Mouse (Mus musculus): ENCODE data around the gene Gm17490. TPM values are rescaled to one million over a fixed set of nuclear protein-coding genes. Genes with fewer than 3 reads are reported as not detected.

Gene Gm17490
- polyA plus RNA-seq (2014; fragmentation: Nextera tagmentation; extraction: Ambion mirVana) = not detected in 2 replicates

DNA sequence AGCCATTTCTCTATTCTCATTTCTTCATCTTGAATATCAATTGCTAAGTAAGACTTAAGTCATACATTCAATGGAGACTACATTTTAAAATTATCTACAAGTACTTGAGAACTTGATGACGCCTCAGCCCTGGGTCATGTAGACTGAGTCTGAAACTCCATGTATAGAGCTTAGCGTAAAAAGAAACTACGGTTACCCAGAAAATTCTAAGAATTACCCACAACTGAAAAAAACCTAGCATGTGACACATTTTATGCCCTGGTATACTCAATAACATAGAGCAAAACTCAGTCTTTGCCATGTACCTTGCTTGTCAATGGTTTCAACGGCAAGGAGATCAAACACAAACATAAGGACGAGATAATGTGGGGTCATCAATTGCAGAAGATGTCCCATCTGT, at the start of gene Gm17490:
Gm17490 (minus strand) TSS at position 375 of the 400 bp plus-strand sequence.
- Histone ChIP-seq H3K4me3 (ENCODE audit: low read depth, low read length) (no peak within 1 kb of the TSS), H3K9me3 (ENCODE audit: control insufficient read depth, low read length) (no peaks in the 10 kb centered on the region), H3K27ac (replicated peaks; ENCODE audit: low read depth, low read length) (no peak within 1 kb of the TSS), H3K36me3 (ENCODE audit: control insufficient read depth, insufficient read depth, low read length) (no peaks in the 10 kb centered on the region), H3K27me3 (ENCODE audit: control insufficient read depth, insufficient read depth, low read length) (no peaks in the 10 kb centered on the region), H3K9ac (ENCODE audit: low read length) (no peak within 1 kb of the TSS), H3K4me2 (ENCODE audit: low read depth, severe bottlenecking) (no peak within 1 kb of the TSS), H3K4me1 (ENCODE audit: control insufficient read depth, insufficient read depth, low read length) (no peaks in the 10 kb centered on the region)
- 92% methylated on average over 5 of the region's 5 CpGs for WGBS
- no peak for ATAC-seq (ENCODE audit: insufficient number of reproducible peaks, low FRiP score, low TSS enrichment, low read depth)
- no peak for DNase-seq (ENCODE audit: low spot score)

- WGBS = 20% methylated on average over 3 of the region's 3 CpGs
- Histone ChIP-seq H3K4me2 (ENCODE audit: low read depth, severe bottlenecking) (no peak overlapping the region), H3K27ac (replicated peaks; ENCODE audit: low read depth, low read length) (no peak overlapping the region), H3K9ac (ENCODE audit: low read length) (no peak overlapping the region), H3K4me3 (ENCODE audit: low read depth, low read length) (no peak overlapping the region), H3K9me3 (ENCODE audit: control insufficient read depth, low read length) (no peaks in the 10 kb centered on the region), H3K36me3 (ENCODE audit: control insufficient read depth, insufficient read depth, low read length) (no peaks in the 10 kb centered on the region), H3K4me1 (ENCODE audit: control insufficient read depth, insufficient read depth, low read length) (no peaks in the 10 kb centered on the region), H3K27me3 (ENCODE audit: control insufficient read depth, insufficient read depth, low read length) (no peaks in the 10 kb centered on the region)
- DNase-seq (ENCODE audit: low spot score) (no peak), ATAC-seq (ENCODE audit: insufficient number of reproducible peaks, low FRiP score, low TSS enrichment, low read depth) (no peak)
Measured at GRCm38 (mm10) chr2:11672144-11672543, 46.1 kb upstream of the Gm17490 start.

DNA sequence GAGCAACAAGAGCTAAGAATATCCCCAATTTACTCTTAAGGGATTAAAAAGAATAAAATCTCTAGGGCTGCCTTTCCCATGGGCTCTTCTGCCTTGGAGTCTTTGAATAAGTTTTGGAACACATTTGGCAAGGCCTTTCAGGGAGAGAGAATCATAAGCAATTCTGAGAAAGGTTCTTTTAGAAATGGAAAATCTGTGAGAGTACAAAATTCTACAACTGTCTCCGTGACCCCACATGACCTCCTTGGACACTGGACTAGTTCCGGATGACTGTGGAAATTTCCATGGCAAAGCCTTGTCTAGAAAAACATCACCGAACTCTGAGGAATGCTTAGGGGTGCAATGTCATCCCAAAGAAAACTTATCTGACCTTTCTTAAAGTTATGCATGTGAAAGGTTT, 39.3 kb upstream of the Gm17490 start:
- no peaks in the 10 kb centered on the region for H3K9me3 ChIP-seq (ENCODE audit: control insufficient read depth, low read length)
- no peak for DNase-seq (ENCODE audit: low spot score)
- 94% methylated on average over 3 of the region's 3 CpGs for WGBS
- H3K4me3 ChIP-seq (ENCODE audit: low read depth, low read length) = no peak overlapping the region
- no peaks in the 10 kb centered on the region for H3K27me3 ChIP-seq (ENCODE audit: control insufficient read depth, insufficient read depth, low read length)
- no peaks in the 10 kb centered on the region for H3K36me3 ChIP-seq (ENCODE audit: control insufficient read depth, insufficient read depth, low read length)
- no peak overlapping the region for H3K27ac ChIP-seq (replicated peaks; ENCODE audit: low read depth, low read length)
- no peaks in the 10 kb centered on the region for H3K4me1 ChIP-seq (ENCODE audit: control insufficient read depth, insufficient read depth, low read length)
- H3K4me2 ChIP-seq (ENCODE audit: low read depth, severe bottlenecking) = no peak overlapping the region
- H3K9ac ChIP-seq (ENCODE audit: low read length) = no peak overlapping the region
- ATAC-seq (ENCODE audit: insufficient number of reproducible peaks, low FRiP score, low TSS enrichment, low read depth) = no peak

DNA sequence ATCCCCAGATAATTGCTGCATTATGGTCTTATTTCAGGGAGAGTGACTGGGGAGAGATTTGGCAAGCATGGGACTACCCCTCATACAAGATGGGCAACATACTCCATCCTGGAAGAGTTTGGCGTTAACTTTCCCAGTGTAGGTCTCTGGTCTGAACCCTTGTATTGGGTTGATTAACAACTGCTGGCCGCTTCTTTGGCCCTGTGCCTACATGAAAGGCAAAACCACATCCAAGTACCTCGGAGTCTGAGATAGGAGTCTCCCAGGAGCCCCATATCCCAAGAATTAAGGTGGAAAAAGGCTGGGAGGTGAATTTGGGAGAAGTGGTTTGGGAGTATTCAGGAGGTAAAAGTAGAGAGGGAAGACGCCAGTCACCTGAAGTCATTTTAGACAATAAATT, 38.7 kb upstream of the Gm17490 start:
- H3K9me3 ChIP-seq (ENCODE audit: control insufficient read depth, low read length) = no peaks in the 10 kb centered on the region
- H3K9ac ChIP-seq (ENCODE audit: low read length) = no peak overlapping the region
- 87% methylated on average over 4 of the region's 4 CpGs for WGBS
- H3K4me3 ChIP-seq (ENCODE audit: low read depth, low read length) = no peak overlapping the region
- DNase-seq (ENCODE audit: low spot score) (no peak), ATAC-seq (ENCODE audit: insufficient number of reproducible peaks, low FRiP score, low TSS enrichment, low read depth) (no peak)
- no peaks in the 10 kb centered on the region for H3K36me3 ChIP-seq (ENCODE audit: control insufficient read depth, insufficient read depth, low read length)
- no peaks in the 10 kb centered on the region for H3K27me3 ChIP-seq (ENCODE audit: control insufficient read depth, insufficient read depth, low read length)
- H3K4me1 ChIP-seq (ENCODE audit: control insufficient read depth, insufficient read depth, low read length) = no peaks in the 10 kb centered on the region
- H3K27ac ChIP-seq (replicated peaks; ENCODE audit: low read depth, low read length) = no peak overlapping the region
- H3K4me2 ChIP-seq (ENCODE audit: low read depth, severe bottlenecking) = no peak overlapping the region

- DNase-seq (ENCODE audit: low spot score) (no peak), ATAC-seq (ENCODE audit: insufficient number of reproducible peaks, low FRiP score, low TSS enrichment, low read depth) (no peak)
- no peak overlapping the region for H3K9ac ChIP-seq (ENCODE audit: low read length)
- 40% methylated on average over 6 of the region's 6 CpGs for WGBS
- no peak overlapping the region for H3K27ac ChIP-seq (replicated peaks; ENCODE audit: low read depth, low read length)
- H3K4me3 ChIP-seq (ENCODE audit: low read depth, low read length) = no peak overlapping the region
- H3K27me3 ChIP-seq (ENCODE audit: control insufficient read depth, insufficient read depth, low read length) = no peaks in the 10 kb centered on the region
- no peak overlapping the region for H3K4me2 ChIP-seq (ENCODE audit: low read depth, severe bottlenecking)
- H3K36me3 ChIP-seq (ENCODE audit: control insufficient read depth, insufficient read depth, low read length) = no peaks in the 10 kb centered on the region
- no peaks in the 10 kb centered on the region for H3K4me1 ChIP-seq (ENCODE audit: control insufficient read depth, insufficient read depth, low read length)
- no peaks in the 10 kb centered on the region for H3K9me3 ChIP-seq (ENCODE audit: control insufficient read depth, low read length)
Measured at GRCm38 (mm10) chr2:11664367-11664766, 38.3 kb upstream of the Gm17490 start.

GRCm38 (mm10) chr2:11663961-11664360, 37.9 kb upstream of the Gm17490 start:
- no peak overlapping the region for H3K4me2 ChIP-seq (ENCODE audit: low read depth, severe bottlenecking)
- H3K4me1 ChIP-seq (ENCODE audit: control insufficient read depth, insufficient read depth, low read length) = no peaks in the 10 kb centered on the region
- no peaks in the 10 kb centered on the region for H3K9me3 ChIP-seq (ENCODE audit: control insufficient read depth, low read length)
- WGBS = 5% methylated on average over 10 of the region's 10 CpGs
- no peak overlapping the region for H3K9ac ChIP-seq (ENCODE audit: low read length)
- no peak overlapping the region for H3K4me3 ChIP-seq (ENCODE audit: low read depth, low read length)
- no peak overlapping the region for H3K27ac ChIP-seq (replicated peaks; ENCODE audit: low read depth, low read length)
- H3K36me3 ChIP-seq (ENCODE audit: control insufficient read depth, insufficient read depth, low read length) = no peaks in the 10 kb centered on the region
- DNase-seq (ENCODE audit: low spot score) (peak; percentile 79), ATAC-seq (ENCODE audit: insufficient number of reproducible peaks, low FRiP score, low TSS enrichment, low read depth) (no peak; the same call in 1 of the 2 replicates)
- H3K27me3 ChIP-seq (ENCODE audit: control insufficient read depth, insufficient read depth, low read length) = no peaks in the 10 kb centered on the region

DNA sequence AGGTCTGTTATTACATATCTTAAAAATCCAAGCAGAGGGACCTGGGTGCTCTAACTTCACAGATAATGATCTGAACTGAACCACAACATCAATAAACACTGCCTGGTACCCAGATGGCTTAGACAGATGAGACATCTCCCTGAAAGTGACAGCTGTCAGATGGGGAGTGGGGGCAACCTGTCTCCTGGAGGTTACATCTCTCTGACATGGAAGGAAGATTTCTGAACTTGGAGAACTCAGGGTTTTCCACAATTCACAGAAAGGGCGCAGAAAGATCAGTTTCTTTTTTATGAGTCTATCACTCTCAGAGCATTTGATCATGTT, 36.8 kb upstream of the Gm17490 start:
- ATAC-seq (ENCODE audit: insufficient number of reproducible peaks, low FRiP score, low TSS enrichment, low read depth) (no peak), DNase-seq (ENCODE audit: low spot score) (no peak)
- Histone ChIP-seq H3K27ac (replicated peaks; ENCODE audit: low read depth, low read length) (no peak overlapping the region), H3K36me3 (ENCODE audit: control insufficient read depth, insufficient read depth, low read length) (no peaks in the 10 kb centered on the region), H3K4me2 (ENCODE audit: low read depth, severe bottlenecking) (no peak overlapping the region), H3K9me3 (ENCODE audit: control insufficient read depth, low read length) (no peaks in the 10 kb centered on the region), H3K27me3 (ENCODE audit: control insufficient read depth, insufficient read depth, low read length) (no peaks in the 10 kb centered on the region), H3K4me1 (ENCODE audit: control insufficient read depth, insufficient read depth, low read length) (no peaks in the 10 kb centered on the region), H3K9ac (ENCODE audit: low read length) (no peak overlapping the region), H3K4me3 (ENCODE audit: low read depth, low read length) (no peak overlapping the region)
- WGBS = 94% methylated on average over 1 of the region's 1 CpGs

GRCm38 (mm10) chr2:11662143-11662906, 36.3 kb upstream of the Gm17490 start:
- Histone ChIP-seq H3K9ac (ENCODE audit: low read length) (no peak overlapping the region), H3K27me3 (ENCODE audit: control insufficient read depth, insufficient read depth, low read length) (no peaks in the 10 kb centered on the region), H3K4me2 (ENCODE audit: low read depth, severe bottlenecking) (no peak overlapping the region), H3K36me3 (ENCODE audit: control insufficient read depth, insufficient read depth, low read length) (no peaks in the 10 kb centered on the region), H3K4me1 (ENCODE audit: control insufficient read depth, insufficient read depth, low read length) (no peaks in the 10 kb centered on the region), H3K4me3 (ENCODE audit: low read depth, low read length) (no peak overlapping the region), H3K27ac (replicated peaks; ENCODE audit: low read depth, low read length) (no peak overlapping the region), H3K9me3 (ENCODE audit: control insufficient read depth, low read length) (no peaks in the 10 kb centered on the region)
- DNase-seq (ENCODE audit: low spot score) = no peak
- WGBS = 82% methylated on average over 6 of the region's 6 CpGs
- ATAC-seq (ENCODE audit: insufficient number of reproducible peaks, low FRiP score, low TSS enrichment, low read depth) = no peak

- H3K4me1 ChIP-seq (ENCODE audit: control insufficient read depth, insufficient read depth, low read length) = no peaks in the 10 kb centered on the region
- WGBS = 59% methylated on average over 2 of the region's 2 CpGs
Measured at GRCm38 (mm10) chr2:11659263-11659662, 33.2 kb upstream of the Gm17490 start.

More at GRCm38 (mm10) chr2:11659263-11659662, 33.2 kb upstream of the Gm17490 start:
- no peaks in the 10 kb centered on the region for H3K27me3 ChIP-seq (ENCODE audit: control insufficient read depth, insufficient read depth, low read length)
- H3K9me3 ChIP-seq (ENCODE audit: control insufficient read depth, low read length) = no peaks in the 10 kb centered on the region
- no peaks in the 10 kb centered on the region for H3K36me3 ChIP-seq (ENCODE audit: control insufficient read depth, insufficient read depth, low read length)
- no peak overlapping the region for H3K27ac ChIP-seq (replicated peaks; ENCODE audit: low read depth, low read length)
- no peak overlapping the region for H3K4me3 ChIP-seq (ENCODE audit: low read depth, low read length)
- H3K4me2 ChIP-seq (ENCODE audit: low read depth, severe bottlenecking) = no peak overlapping the region
- no peak for ATAC-seq (ENCODE audit: insufficient number of reproducible peaks, low FRiP score, low TSS enrichment, low read depth)
- no peak for DNase-seq (ENCODE audit: low spot score)
- no peak overlapping the region for H3K9ac ChIP-seq (ENCODE audit: low read length)

Measured in limb, embryonic 11.5 days (tissue).